Mouse (Mus musculus) olfactory bulb, adult 2 months (tissue): ENCODE measurements around the gene Fscn2. TPM values are rescaled to one million over a fixed set of nuclear protein-coding genes. Genes with fewer than 3 reads are reported as not detected.
"Not testable (repeated sequence)": the region's sequence is repeated elsewhere in the genome, so short reads cannot be mapped to it uniquely, and the experiment has no call there.

Experiments
- H3K27ac ChIP-seq: fragments of 200-500 bp; 2 replicates; pipeline ENCODE4 v1.5.1; 2012; ENCODE audit warnings: low read depth, low read length; ENCODE audit not compliant: insufficient read depth
- H3K4me1 ChIP-seq: fragments of 200-500 bp; 2 replicates; pipeline ENCODE4 v1.6.1; 2012; ENCODE audit warnings: low read length; ENCODE audit not compliant: control insufficient read depth, insufficient read depth
- H3K4me3 ChIP-seq: fragments of 200-500 bp; 2 replicates; pipeline ENCODE4 v1.5.1; 2012; ENCODE audit warnings: mild to moderate bottlenecking, low read depth, low read length, moderate library complexity; ENCODE audit not compliant: insufficient read depth
- CTCF ChIP-seq: fragments of 200-500 bp; IDR thresholded peaks from 2 replicates; pipeline ENCODE4 v1.5.1; 2012; ENCODE audit warnings: low read depth, mild to moderate bottlenecking, low read length, moderate library complexity; ENCODE audit not compliant: insufficient read depth
- POLR2A ChIP-seq: fragments of 200-500 bp; IDR thresholded peaks from 2 replicates; pipeline ENCODE4 v1.6.1; 2012; ENCODE audit warnings: mild to moderate bottlenecking, low read depth, low read length, moderate library complexity; ENCODE audit not compliant: insufficient read depth
- WGBS: fragments of 180-500 bp; shearing (Covaris S2); methylation state at CpG from one replicate; pipeline ENCODE4 v1.1.7; 2018; 5-methylcytosine and 5-hydroxymethylcytosine counted together
- polyA plus RNA-seq: library from polyadenylated mRNA; stranded (reverse); fragments of >200 nt; gene quantifications from 2 replicates; pipeline ENCODE4 v1.2.4, GENCODE M21; 2012; ENCODE audit warnings: low replicate concordance; ENCODE audit not compliant: missing spikeins, insufficient read depth, insufficient read length

Fscn2 gene
- polyA plus RNA-seq, 1 experiment: not detected

DNA sequence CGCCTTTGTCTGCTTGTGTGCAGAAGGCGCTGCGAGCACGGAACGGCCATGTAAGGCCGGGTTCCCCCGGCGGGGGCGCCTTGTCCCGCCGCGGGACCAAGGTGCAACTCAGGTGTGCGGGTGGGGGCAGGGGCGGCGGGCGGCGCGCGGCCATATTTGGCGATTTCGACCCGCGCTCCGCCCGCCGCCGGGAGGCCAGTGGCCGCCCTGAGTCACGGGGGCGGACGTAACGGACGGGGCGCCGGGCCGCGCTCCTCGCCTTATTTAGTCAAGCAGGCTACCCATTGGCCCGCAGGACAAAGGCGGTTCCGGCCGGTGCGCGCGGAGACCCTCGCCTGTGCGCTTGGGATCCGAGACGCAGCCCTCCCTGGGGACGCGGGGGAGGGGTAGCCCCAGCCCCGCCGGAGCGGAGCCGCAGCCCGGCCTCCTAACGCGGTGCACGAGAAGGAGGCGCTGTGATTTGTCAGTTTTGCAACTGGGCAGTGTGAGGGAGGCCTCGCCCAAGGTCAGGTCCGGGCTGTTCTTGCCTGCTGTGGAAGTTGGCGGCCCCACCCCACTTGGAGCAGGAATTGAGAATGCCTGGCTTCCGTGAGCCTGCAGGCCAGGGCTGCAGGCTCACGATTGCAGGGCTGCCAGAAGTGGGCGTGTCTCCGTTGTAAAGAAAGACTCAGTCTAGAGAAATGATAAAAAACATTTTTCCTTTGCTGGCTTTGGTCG is 11.2 kb upstream of the Fscn2 start:
- peak; percentile 47; the same call in 1 of the 2 replicates for TF ChIP-seq POLR2A
- 0 out of 2 replicates have a peak, but pooled peaks have one; percentile 3 for TF ChIP-seq CTCF
- 1% methylated on average over 68 of the region's 68 CpGs for WGBS
- Histone ChIP-seq H3K27ac (peak overlapping the region; percentile 95), H3K4me1 (peaks cover 30% of the 10 kb centered on the region), H3K4me3 (peak overlapping the region; percentile 94)

DNA sequence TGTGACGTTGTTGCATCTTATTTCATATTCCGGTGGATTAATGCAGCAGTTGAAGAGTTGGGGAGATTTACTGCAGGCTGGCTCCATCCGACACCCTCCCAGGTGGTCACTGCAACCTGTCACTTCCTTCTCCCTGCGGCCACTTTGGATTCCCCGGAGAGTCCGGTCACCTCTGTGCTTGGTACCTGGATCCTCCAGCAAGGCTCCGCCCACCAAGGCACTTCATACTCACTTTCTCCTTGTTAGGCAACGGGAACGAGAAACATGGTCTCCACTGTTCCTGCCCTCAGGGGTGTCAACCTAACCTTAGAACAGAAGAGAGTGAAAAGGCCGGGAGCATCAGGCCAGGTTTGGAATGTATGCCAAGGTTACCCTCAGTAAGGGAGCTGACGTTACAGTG is 10.6 kb upstream of the Fscn2 start:
- WGBS: 33% methylated on average over 11 of the region's 11 CpGs
- peak overlapping the region; percentile 49 for H3K27ac ChIP-seq
- no peak overlapping the region for H3K4me3 ChIP-seq
- H3K4me1 ChIP-seq: peaks cover 28% of the 10 kb centered on the region
- TF ChIP-seq POLR2A: no peak
- TF ChIP-seq CTCF: no peak

DNA sequence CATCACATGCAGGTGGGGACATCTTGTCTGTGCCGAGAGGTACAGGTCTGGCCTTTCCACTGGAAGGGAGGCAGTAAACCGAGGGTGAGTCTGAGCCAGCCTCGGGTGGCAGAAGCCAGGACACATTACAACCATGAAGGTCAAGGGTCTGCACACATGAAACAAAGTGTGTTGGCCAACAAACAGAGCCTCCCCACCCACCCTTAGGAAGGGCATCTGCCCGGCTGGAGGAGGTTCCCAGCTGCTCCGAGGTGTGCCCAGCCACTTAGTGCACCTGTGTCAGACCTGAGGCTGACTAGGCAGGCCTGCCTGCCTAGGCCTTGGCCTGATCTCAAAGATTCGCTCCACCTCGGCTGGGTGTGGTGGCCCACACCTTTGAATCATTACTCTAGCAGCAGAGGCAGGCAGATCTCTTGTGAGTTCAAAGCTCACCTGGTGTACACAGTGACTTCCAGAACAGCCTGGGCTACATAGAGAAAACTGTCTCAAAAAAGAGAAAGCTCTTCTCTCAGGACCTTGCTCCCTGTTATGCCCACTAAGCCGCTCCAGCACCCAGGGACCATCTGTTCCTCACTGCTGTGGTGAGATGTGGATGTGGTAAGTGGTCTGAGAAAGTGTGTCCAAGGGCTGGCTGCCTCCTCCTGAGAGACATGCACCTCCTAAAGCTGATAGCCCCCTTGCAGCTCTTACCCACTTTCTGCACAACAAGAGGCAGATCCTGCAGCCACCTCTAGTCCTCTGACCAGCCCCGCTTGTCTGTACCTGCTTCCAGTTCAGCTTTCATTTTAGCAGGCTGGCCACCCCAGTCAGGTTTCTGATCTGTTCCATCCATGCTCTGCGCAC is 9.9 kb upstream of the Fscn2 start:
- 90% methylated on average over 10 of the region's 10 CpGs for WGBS
- TF ChIP-seq POLR2A (no peak), CTCF (no peak)
- Histone ChIP-seq H3K4me1 (peaks cover 31% of the 10 kb centered on the region), H3K27ac (no peak overlapping the region), H3K4me3 (no peak overlapping the region)

GRCm38 (mm10) chr11:120352093-120352350 is 9.3 kb upstream of the Fscn2 start:
- H3K4me3 ChIP-seq, H3K27ac ChIP-seq: not testable (repeated sequence)
- peaks cover 31% of the 10 kb centered on the region for H3K4me1 ChIP-seq
- WGBS: 85% methylated on average over 5 of the region's 5 CpGs

GRCm38 (mm10) chr11:120352571-120353290 is 8.6 kb upstream of the Fscn2 start:
- no peak overlapping the region for H3K4me3 ChIP-seq
- WGBS: 61% methylated on average over 13 of the region's 13 CpGs
- TF ChIP-seq CTCF: no peak
- no peak for TF ChIP-seq POLR2A
- no peak overlapping the region; the same call in 1 of the 2 replicates for H3K27ac ChIP-seq
- H3K4me1 ChIP-seq: peaks cover 35% of the 10 kb centered on the region

DNA sequence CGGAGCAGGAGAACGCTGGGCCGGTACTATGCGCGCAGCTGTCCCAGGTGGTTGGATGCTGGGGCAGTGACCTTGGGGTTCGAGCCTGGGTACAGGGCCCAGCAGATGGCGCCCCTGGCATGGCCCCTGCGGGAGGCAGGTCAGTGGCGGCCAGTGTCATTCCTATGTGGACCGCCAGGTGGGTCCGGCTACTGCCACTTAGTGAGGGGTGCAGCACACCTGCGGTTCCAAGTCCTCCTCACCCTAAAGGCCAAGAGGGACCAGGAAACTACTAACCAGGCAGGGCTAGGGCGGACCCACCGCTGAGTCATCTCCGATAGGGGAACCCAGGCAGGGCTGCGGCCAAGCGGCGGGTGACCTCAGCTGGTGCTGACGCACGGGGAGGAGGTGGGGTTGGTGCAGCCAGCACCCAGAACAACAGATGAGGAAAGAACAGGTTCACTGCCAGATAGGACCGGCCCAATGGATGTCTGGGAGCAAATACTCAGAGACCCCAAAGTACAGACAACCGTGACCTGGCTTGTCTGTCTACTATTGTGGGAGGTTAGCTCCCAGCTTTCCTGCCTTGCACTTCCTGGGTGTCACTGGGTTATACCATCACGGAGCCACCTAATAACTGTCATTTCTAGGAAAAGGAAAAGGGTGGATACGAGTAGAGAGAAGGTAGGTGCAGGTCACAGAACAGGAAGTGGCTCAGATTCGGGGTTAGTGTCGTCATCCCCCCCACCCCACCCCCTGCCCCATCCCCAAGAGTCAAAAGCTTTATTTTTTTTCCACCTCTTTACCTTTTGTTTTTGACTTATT is 7.6 kb upstream of the Fscn2 start:
- Histone ChIP-seq H3K4me3 (no peak overlapping the region), H3K27ac (no peak overlapping the region), H3K4me1 (peaks cover 45% of the 10 kb centered on the region)
- TF ChIP-seq CTCF (peak; percentile 50; the same call in 1 of the 2 replicates), POLR2A (no peak)
- WGBS: 30% methylated on average over 26 of the region's 26 CpGs

DNA sequence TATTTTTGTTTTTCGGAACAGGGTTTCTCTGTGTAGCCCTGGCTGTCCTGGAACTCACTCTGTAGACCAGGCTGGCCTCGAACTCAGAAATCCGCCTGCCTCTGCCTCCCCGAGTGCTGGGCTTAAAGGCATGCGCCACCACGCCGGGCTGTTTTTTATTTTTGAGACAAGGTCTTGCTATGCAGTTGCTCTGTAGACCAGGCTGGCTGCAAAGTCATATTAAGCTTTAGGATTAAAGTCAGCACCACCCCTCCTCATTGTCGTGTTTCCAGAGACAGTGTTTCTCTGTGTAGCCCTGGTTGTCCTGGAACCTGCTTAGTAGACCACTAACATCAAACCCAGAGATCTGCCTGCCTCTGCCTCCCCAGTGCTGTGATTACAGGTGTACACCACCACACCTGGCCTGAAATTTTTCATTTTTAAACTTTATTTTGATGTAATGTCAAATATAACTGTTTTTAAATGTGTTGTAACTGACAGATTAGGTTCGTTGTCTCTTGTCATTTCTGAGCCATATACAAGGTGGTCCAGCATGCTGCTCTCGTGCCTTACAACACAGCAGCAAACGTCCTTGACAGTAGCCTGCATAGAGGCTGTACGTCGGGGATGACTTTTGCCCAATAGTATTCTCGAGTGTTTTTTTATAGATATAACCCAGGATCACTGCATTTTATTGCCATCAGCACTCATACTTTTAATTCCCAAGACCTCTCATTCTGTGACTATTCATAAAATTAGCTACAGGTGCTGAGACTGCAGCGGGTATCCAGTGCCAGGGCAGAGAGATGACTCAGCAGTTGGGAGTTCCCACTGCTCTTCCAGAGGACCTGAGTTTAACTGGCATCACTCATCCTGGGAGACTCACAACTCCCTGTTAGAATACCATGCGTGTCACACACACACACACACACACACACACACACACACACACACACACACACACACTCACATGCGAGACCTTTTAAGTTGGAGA is 6.7 kb upstream of the Fscn2 start:
- no peak overlapping the region for H3K27ac ChIP-seq
- no peak overlapping the region for H3K4me3 ChIP-seq
- 82% methylated on average over 17 of the region's 17 CpGs for WGBS
- peaks cover 45% of the 10 kb centered on the region for H3K4me1 ChIP-seq
- TF ChIP-seq POLR2A (no peak), CTCF (no peak)
